Mouse (Mus musculus) bone marrow macrophage, adult 2 months (primary cell): ENCODE data around the gene Cldn24.

ENCODE experiments used
- CTCF ChIP-seq: IDR thresholded peaks from 2 replicates; pipeline ENCODE4 v1.5.1; 2012; ENCODE audit warnings: low read depth, mild to moderate bottlenecking, low read length, moderate library complexity
- POLR2A ChIP-seq: IDR thresholded peaks from 2 replicates; pipeline ENCODE4 v1.6.1; 2012; ENCODE audit warnings: mild to moderate bottlenecking, low read depth, low read length, borderline replicate concordance

GRCm38 (mm10) chr8:47781881-47782280, 40.1 kb upstream of the Cldn24 start:
- TF ChIP-seq CTCF (no peak), POLR2A (no peak)
